Mouse (Mus musculus): ENCODE measurements around the gene Ntmt1.

GRCm38 (mm10) chr2:30859782-30860181, 52.2 kb downstream of the Ntmt1 start:
- TF ChIP-seq TAL1 (IDR thresholded peaks at IDR 0.05; ENCODE audit: low read length) (no peak), GATA1 (IDR thresholded peaks at IDR 0.05; ENCODE audit: low read length) (no peak)
